Mouse (Mus musculus) heart, adult 2 months (tissue): ENCODE measurements at regions not wholly inside any gene's neighbourhood (a gene's known extent, or its start where the extent isn't known, plus 50 kb on each side); places are given as distances from the start of the nearest gene placed in this dataset.

Source experiments
- DNase-seq, 2 experiments: peaks; one replicate each; pipeline ENCODE4 v3.0.0; 2021
- H3K27ac ChIP-seq: fragments of 200-600 bp; 2 replicates; pipeline ENCODE4 v1.8.1; 2022
- H3K27me3 ChIP-seq: fragments of 200-500 bp; 2 replicates; pipeline ENCODE4 v1.6.1; 2012; ENCODE audit warnings: mild to moderate bottlenecking, low read length, inconsistent platforms, mixed read lengths; ENCODE audit not compliant: control insufficient read depth, insufficient read depth
- H3K36me3 ChIP-seq: fragments of 200-500 bp; 2 replicates; pipeline ENCODE4 v1.6.1; 2012; ENCODE audit warnings: low read length, inconsistent platforms; ENCODE audit not compliant: control insufficient read depth, insufficient read depth
- H3K4me1 ChIP-seq: fragments of 200-500 bp; 2 replicates; pipeline ENCODE4 v1.6.1; 2011; ENCODE audit warnings: low read length; ENCODE audit not compliant: control insufficient read depth, insufficient read depth
- H3K4me3 ChIP-seq: fragments of 200-600 bp; 2 replicates; pipeline ENCODE4 v1.8.1; 2022
- H3K79me2 ChIP-seq: fragments of 200-500 bp; replicated peaks from 2 replicates; pipeline ENCODE4 v1.6.1; 2012; ENCODE audit warnings: mild to moderate bottlenecking, inconsistent platforms, low read length, moderate library complexity, mixed read lengths; ENCODE audit not compliant: control insufficient read depth, insufficient read depth
- H3K9ac ChIP-seq: fragments of 200-500 bp; 2 replicates; pipeline ENCODE4 v1.6.1; 2012; ENCODE audit warnings: low read depth, mild to moderate bottlenecking, control low read depth, inconsistent platforms, low read length, mixed read lengths
- CTCF ChIP-seq: fragments of 200-600 bp; IDR thresholded peaks from 2 replicates; pipeline ENCODE4 v1.8.1; 2022; ENCODE audit warnings: antibody characterized with exemption, mild to moderate bottlenecking, moderate library complexity
- EP300 ChIP-seq: fragments of 200-500 bp; IDR thresholded peaks from 2 replicates; pipeline ENCODE4 v1.6.1; 2011; ENCODE audit warnings: low read depth, low read length, control low read depth; ENCODE audit not compliant: insufficient read depth
- POLR2A ChIP-seq: fragments of 200-500 bp; IDR thresholded peaks from 2 replicates; pipeline ENCODE4 v1.6.1; 2011; ENCODE audit warnings: mild to moderate bottlenecking, low read depth, low read length, control low read depth; ENCODE audit not compliant: insufficient read depth
- WGBS: fragments of 180-500 bp; shearing (Covaris S2); methylation state at CpG from one replicate; pipeline ENCODE4 v1.1.7; 2018; 5-methylcytosine and 5-hydroxymethylcytosine counted together
- intact Hi-C: fragments of 180-260 bp; cut with DNase I; formaldehyde crosslinking; loops from one replicate; pipeline ENCODE4 v1.15.1; 2025

DNA sequence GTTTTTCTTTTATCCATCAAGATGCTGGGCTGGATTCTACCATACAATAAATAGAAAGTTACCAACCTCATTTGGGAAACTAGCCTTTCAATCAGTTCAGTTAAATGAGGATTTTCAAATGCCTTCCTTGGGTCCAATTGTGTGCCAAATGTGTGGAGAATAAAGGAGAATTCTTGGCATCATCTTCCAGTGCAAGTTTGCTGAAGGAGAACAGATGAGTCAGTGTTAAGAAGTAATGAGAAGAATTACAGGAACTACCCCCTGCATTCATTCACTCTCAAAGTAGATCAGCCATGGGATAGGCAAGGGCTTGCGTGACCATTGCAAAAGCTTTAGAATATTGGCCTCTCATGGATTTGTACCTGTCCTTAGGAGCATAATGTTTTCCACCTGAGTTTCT is 193.4 kb upstream of the Man1a start:
- Histone ChIP-seq H3K36me3 (no peaks in the 10 kb centered on the region), H3K27ac (no peak overlapping the region), H3K4me3 (no peak overlapping the region), H3K4me1 (no peaks in the 10 kb centered on the region), H3K27me3 (no peaks in the 10 kb centered on the region), H3K79me2 (no peaks in the 10 kb centered on the region), H3K9ac (no peak overlapping the region)
- 86% methylated on average over 1 of the region's 1 CpGs for WGBS
- TF ChIP-seq EP300 (no peak), POLR2A (no peak), CTCF (no peak)
- no peak for DNase-seq
- intact Hi-C loops, result no loop called here

- no peaks in the 10 kb centered on the region for H3K79me2 ChIP-seq
- no peak for DNase-seq
- intact Hi-C loops, result no loop called here
- H3K27me3 ChIP-seq, result no peaks in the 10 kb centered on the region
- TF ChIP-seq CTCF (no peak), POLR2A (no peak), EP300 (no peak)
- no peaks in the 10 kb centered on the region for H3K4me1 ChIP-seq
- no peak overlapping the region for H3K4me3 ChIP-seq
- H3K9ac ChIP-seq, result no peak overlapping the region
- H3K27ac ChIP-seq, result no peak overlapping the region
- no peaks in the 10 kb centered on the region for H3K36me3 ChIP-seq
Observed at GRCm38 (mm10) chr10:54269354-54269753, 192.9 kb upstream of the Man1a start.

DNA sequence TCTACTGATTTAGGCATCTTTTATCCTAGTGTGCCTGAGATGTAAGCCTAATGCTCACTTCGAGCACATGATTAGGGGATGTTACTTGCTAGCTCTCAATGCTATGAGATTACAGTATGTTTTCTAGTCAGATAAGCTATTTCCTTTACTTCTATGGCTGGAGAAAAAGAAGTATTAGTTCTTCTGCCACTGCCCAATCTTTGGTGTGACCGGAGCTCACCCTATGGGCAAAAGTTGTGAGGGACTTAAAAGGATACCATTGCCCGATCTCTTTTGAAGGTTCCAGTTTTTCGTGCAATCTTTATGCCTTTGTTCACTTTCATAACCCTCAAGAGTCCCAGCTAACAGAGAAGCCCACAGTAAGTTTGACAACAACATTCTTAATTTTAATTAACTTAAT is 190.2 kb upstream of the Man1a start:
- TF ChIP-seq EP300 (no peak), POLR2A (no peak), CTCF (no peak)
- Histone ChIP-seq H3K9ac (no peak overlapping the region), H3K4me1 (no peaks in the 10 kb centered on the region), H3K27ac (no peak overlapping the region), H3K79me2 (no peaks in the 10 kb centered on the region), H3K27me3 (no peaks in the 10 kb centered on the region), H3K4me3 (no peak overlapping the region), H3K36me3 (no peaks in the 10 kb centered on the region)
- intact Hi-C loops, result no loop called here
- WGBS, result 67% methylated on average over 4 of the region's 4 CpGs
- DNase-seq, result no peak

DNA sequence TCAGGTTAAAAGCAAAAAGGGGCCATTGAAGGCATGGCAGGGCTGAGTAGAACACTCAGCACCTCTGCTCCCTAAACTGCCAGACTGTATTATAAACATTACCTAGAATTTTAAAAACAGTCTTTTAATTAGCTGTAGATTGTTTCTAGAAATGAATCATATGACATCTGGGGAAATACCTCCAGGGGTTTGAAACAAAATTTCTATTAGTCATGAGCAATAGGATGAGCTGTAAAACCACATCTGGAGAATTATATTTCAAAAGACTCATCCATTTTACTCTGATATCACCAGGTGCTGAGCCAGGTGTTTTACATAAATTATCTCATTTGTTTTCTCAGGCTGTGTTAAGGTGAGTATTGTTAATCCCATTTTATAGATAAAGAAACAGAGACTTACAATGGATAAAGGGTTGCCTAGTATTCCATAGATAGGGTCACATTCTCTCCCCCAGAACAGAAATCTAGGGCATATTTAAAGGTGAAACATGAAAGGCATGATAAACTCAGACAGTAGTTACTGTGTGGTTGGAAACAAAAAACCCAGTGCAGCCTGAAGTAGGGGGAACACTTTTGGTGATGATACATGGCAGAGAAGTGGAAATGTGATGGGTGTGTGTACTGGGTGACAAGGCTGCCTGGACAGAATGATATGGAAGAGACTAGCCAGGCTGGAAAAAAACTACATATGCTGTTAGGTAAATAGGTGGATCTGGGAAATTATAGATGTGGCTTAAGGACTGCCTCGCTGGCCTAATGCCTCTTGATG is 178.6 kb upstream of the Man1a start:
- H3K9ac ChIP-seq, result no peak overlapping the region
- H3K36me3 ChIP-seq, result no peaks in the 10 kb centered on the region
- intact Hi-C loops, result no loop called here
- H3K27ac ChIP-seq, result no peak overlapping the region
- H3K4me3 ChIP-seq, result no peak overlapping the region
- H3K4me1 ChIP-seq, result no peaks in the 10 kb centered on the region
- H3K27me3 ChIP-seq, result no peaks in the 10 kb centered on the region
- 66% methylated on average over 1 of the region's 1 CpGs for WGBS
- TF ChIP-seq POLR2A, result no peak
- TF ChIP-seq EP300, result no peak
- TF ChIP-seq CTCF, result no peak
- no peaks in the 10 kb centered on the region for H3K79me2 ChIP-seq
- DNase-seq, result no peak

GRCm38 (mm10) chr10:54244995-54245394 is 168.6 kb upstream of the Man1a start:
- DNase-seq, result no peak
- intact Hi-C loops, result no loop called here
- Histone ChIP-seq H3K79me2 (no peaks in the 10 kb centered on the region), H3K4me3 (no peak overlapping the region), H3K36me3 (no peaks in the 10 kb centered on the region), H3K27me3 (no peaks in the 10 kb centered on the region), H3K27ac (no peak overlapping the region), H3K9ac (no peak overlapping the region), H3K4me1 (no peaks in the 10 kb centered on the region)
- TF ChIP-seq POLR2A (no peak), EP300 (no peak), CTCF (no peak)

- no peaks in the 10 kb centered on the region for H3K27me3 ChIP-seq
- TF ChIP-seq POLR2A (no peak), CTCF (no peak), EP300 (no peak)
- H3K4me1 ChIP-seq, result no peaks in the 10 kb centered on the region
- H3K9ac ChIP-seq, result no peak overlapping the region
- H3K4me3 ChIP-seq, result no peak overlapping the region
- no peak overlapping the region for H3K27ac ChIP-seq
- H3K79me2 ChIP-seq, result no peaks in the 10 kb centered on the region
- intact Hi-C loops, result no loop called here
- 44% methylated on average over 3 of the region's 3 CpGs for WGBS
- no peaks in the 10 kb centered on the region for H3K36me3 ChIP-seq
- DNase-seq, result no peak
Observed at GRCm38 (mm10) chr10:54202362-54202761, 126.0 kb upstream of the Man1a start.
